In the genomic region with DNA sequence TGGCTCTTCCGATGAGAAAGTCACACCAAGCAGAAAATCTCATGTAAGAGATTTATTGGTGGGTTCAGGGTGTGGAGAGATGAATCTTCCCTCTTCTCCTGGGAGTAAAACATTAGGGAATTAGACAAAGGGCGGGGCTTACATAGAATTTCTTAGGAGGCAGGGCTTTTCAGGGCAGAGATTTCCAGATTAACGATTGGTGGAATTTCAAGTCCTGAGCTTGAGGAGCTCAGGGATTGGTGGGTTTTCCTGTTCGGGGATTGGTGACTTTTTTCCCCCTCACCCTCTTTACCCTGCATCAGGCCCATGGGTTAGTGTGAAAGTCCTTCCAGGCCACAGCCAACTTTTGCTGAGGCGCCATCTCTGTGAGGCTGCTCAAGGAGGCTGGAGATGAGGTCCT, we compare ENCODE assay signal across 23 mouse cellular contexts. TPM values are rescaled to one million over a fixed set of nuclear protein-coding genes. Genes with fewer than 3 reads are reported as not detected.
A peak's percentile ranks its signal among the peaks of the same experiment; 100 is the strongest.
DNase-seq lines count a peak whose midpoint lies in the region; ATAC-seq lines count a peak whose summit lies in the region.
"Had no signal": no experiment of that assay in that cellular context is flagged by ENCODE, and none has a peak within 500 bp of the region (broad histone marks: within the 10 kb centered on the region; RNA-seq: fewer than 3 reads in every experiment).

No protein-coding gene starts in this region.

- H3K36me3 ChIP-seq in forebrain, embryonic 10.5 days (replicated peaks), result peaks cover 23% of the 10 kb centered on the region
- peaks cover 15% of the 10 kb centered on the region for H3K36me3 ChIP-seq in forebrain, embryonic 12.5 days (replicated peaks)
- peaks cover 23% of the 10 kb centered on the region for H3K36me3 ChIP-seq in midbrain, embryonic 10.5 days
- H3K36me3 ChIP-seq in midbrain, embryonic 11.5 days (ENCODE audit: control insufficient read depth, insufficient read depth, low read length), result peaks cover 6% of the 10 kb centered on the region; the same call in 1 of the 2 replicates
- H3K36me3 ChIP-seq in hindbrain, embryonic 16.5 days (ENCODE audit: control insufficient read depth, insufficient read depth, low read length), result peaks cover 7% of the 10 kb centered on the region; the same call in 1 of the 2 replicates

- no peak overlapping the region for H3K9ac ChIP-seq in forebrain, embryonic 12.5 days
- H3K9ac ChIP-seq in midbrain, embryonic 11.5 days (ENCODE audit: low read length), result no peak overlapping the region
- peak overlapping the region; percentile 44; the same call in 1 of the 2 replicates for H3K9ac ChIP-seq in hindbrain, embryonic 16.5 days (ENCODE audit: low read depth, low read length)
- H3K9ac ChIP-seq: liver, embryonic 15.5 days had no signal

- no peak for DNase-seq in forebrain, embryonic 10.5 days (ENCODE audit: extremely low spot score, low spot score)
- no peak for DNase-seq in midbrain, embryonic 10.5 days (ENCODE audit: low spot score)
- no peak for DNase-seq in midbrain, embryonic 11.5 days (ENCODE audit: low spot score, missing footprints)
- DNase-seq in NIH3T3 (ENCODE audit: low read depth) (peak; percentile 12), liver (no peak)
- DNase-seq in cerebellum, postnatal 25 days, result no peak
- DNase-seq: cerebellum, adult 8-10 months; gastrocnemius, adult 2 months; kidney, adult 2 months; kidney, postnatal 14 days; right cerebral cortex, postnatal 4 days; thymus, postnatal 14 days had no signal

- peak overlapping the region; percentile 75; the same call in 1 of the 2 replicates for H3K27ac ChIP-seq in forebrain, embryonic 10.5 days
- no peak overlapping the region for H3K27ac ChIP-seq in forebrain, embryonic 12.5 days
- peak overlapping the region; percentile 89 for H3K27ac ChIP-seq in midbrain, embryonic 10.5 days (replicated peaks)
- no peak overlapping the region for H3K27ac ChIP-seq in midbrain, embryonic 11.5 days (ENCODE audit: low read depth, low read length)
- no peak overlapping the region for H3K27ac ChIP-seq in hindbrain, embryonic 16.5 days (ENCODE audit: low read depth, low read length)
- H3K27ac ChIP-seq: heart, embryonic 10.5 days; liver, embryonic 15.5 days; stomach, postnatal 0 days had no signal

- no peak for ATAC-seq in forebrain, embryonic 12.5 days (ENCODE audit: low FRiP score)
- no peak for ATAC-seq in midbrain, embryonic 11.5 days (ENCODE audit: low FRiP score)
- ATAC-seq in hindbrain, embryonic 16.5 days, result no peak
- ATAC-seq: CD4-positive, CD25-positive, alpha-beta regulatory T cell, adult 4 months; lung, postnatal 0 days had no signal

- H3K27me3 ChIP-seq in forebrain, embryonic 10.5 days (ENCODE audit: poor library complexity, severe bottlenecking), result no peaks in the 10 kb centered on the region
- H3K27me3 ChIP-seq in forebrain, embryonic 12.5 days, result no peaks in the 10 kb centered on the region
- no peaks in the 10 kb centered on the region for H3K27me3 ChIP-seq in midbrain, embryonic 10.5 days (ENCODE audit: low read depth, poor library complexity, severe bottlenecking)
- no peaks in the 10 kb centered on the region for H3K27me3 ChIP-seq in midbrain, embryonic 11.5 days (ENCODE audit: control insufficient read depth, insufficient read depth, low read length)
- no peaks in the 10 kb centered on the region for H3K27me3 ChIP-seq in hindbrain, embryonic 16.5 days (replicated peaks; ENCODE audit: control insufficient read depth, insufficient read depth, low read length)
- H3K27me3 ChIP-seq: hindbrain, embryonic 15.5 days; megakaryocyte, embryonic 14.5 days had no signal

- WGBS in forebrain, embryonic 10.5 days, result 72% methylated on average over 5 of the region's 5 CpGs
- 75% methylated on average over 5 of the region's 5 CpGs for WGBS in forebrain, embryonic 12.5 days
- WGBS in midbrain, embryonic 10.5 days, result 76% methylated on average over 5 of the region's 5 CpGs
- WGBS in midbrain, embryonic 11.5 days, result 76% methylated on average over 5 of the region's 5 CpGs
- WGBS in hindbrain, embryonic 16.5 days, result 79% methylated on average over 5 of the region's 5 CpGs

- H3K4me2 ChIP-seq in forebrain, embryonic 12.5 days, result no peak overlapping the region
- no peak overlapping the region for H3K4me2 ChIP-seq in midbrain, embryonic 11.5 days
- no peak overlapping the region for H3K4me2 ChIP-seq in hindbrain, embryonic 16.5 days (ENCODE audit: low read length)

- H3K4me1 ChIP-seq in forebrain, embryonic 10.5 days, result peaks cover 41% of the 10 kb centered on the region
- H3K4me1 ChIP-seq in forebrain, embryonic 12.5 days, result peaks cover 26% of the 10 kb centered on the region
- H3K4me1 ChIP-seq in midbrain, embryonic 10.5 days, result peaks cover 35% of the 10 kb centered on the region
- H3K4me1 ChIP-seq in midbrain, embryonic 11.5 days (ENCODE audit: control insufficient read depth, insufficient read depth, low read length), result peaks cover 12% of the 10 kb centered on the region
- H3K4me1 ChIP-seq in hindbrain, embryonic 16.5 days (ENCODE audit: control insufficient read depth, insufficient read depth, low read depth, low read length), result peaks cover 18% of the 10 kb centered on the region

- no peaks in the 10 kb centered on the region; the same call in 1 of the 2 replicates for H3K9me3 ChIP-seq in forebrain, embryonic 10.5 days
- H3K9me3 ChIP-seq in forebrain, embryonic 12.5 days, result no peaks in the 10 kb centered on the region
- H3K9me3 ChIP-seq in midbrain, embryonic 10.5 days (replicated peaks), result no peaks in the 10 kb centered on the region
- H3K9me3 ChIP-seq in midbrain, embryonic 11.5 days (ENCODE audit: control insufficient read depth, low read length), result no peaks in the 10 kb centered on the region
- no peaks in the 10 kb centered on the region for H3K9me3 ChIP-seq in hindbrain, embryonic 16.5 days (ENCODE audit: control insufficient read depth, low read length)
- H3K9me3 ChIP-seq: heart, embryonic 10.5 days; hindbrain, embryonic 15.5 days; liver, embryonic 15.5 days; megakaryocyte, embryonic 14.5 days had no signal

- H3K4me3 ChIP-seq in forebrain, embryonic 10.5 days, result no peak overlapping the region
- no peak overlapping the region for H3K4me3 ChIP-seq in forebrain, embryonic 12.5 days (replicated peaks)
- peak overlapping the region; percentile 85; the same call in 1 of the 2 replicates for H3K4me3 ChIP-seq in midbrain, embryonic 10.5 days
- H3K4me3 ChIP-seq in midbrain, embryonic 11.5 days (ENCODE audit: low read depth, low read length), result no peak overlapping the region
- no peak overlapping the region for H3K4me3 ChIP-seq in hindbrain, embryonic 16.5 days (ENCODE audit: low read length)
- H3K4me3 ChIP-seq: liver, embryonic 15.5 days; myocyte had no signal

RNA-seq across cellular contexts. Expression of a gene that starts 1.1 kb away (rescaled TPM):
- polyA plus RNA-seq in forebrain, embryonic 10.5 days (2016; fragmentation: Nextera tagmentation; extraction: Ambion mirVana), result 106 and 114 TPM in 2 replicates
- 65.0 and 69.2 TPM in 2 replicates for polyA plus RNA-seq in forebrain, embryonic 12.5 days (2016; fragmentation: Nextera tagmentation; extraction: Ambion mirVana)
- polyA plus RNA-seq in midbrain, embryonic 10.5 days (2016; fragmentation: Nextera tagmentation; extraction: Ambion mirVana), result 87.1 and 107 TPM in 2 replicates
- polyA plus RNA-seq in midbrain, embryonic 11.5 days (2014; fragmentation: Nextera tagmentation; extraction: Ambion mirVana), result 44.1 and 51.4 TPM in 2 replicates
- polyA plus RNA-seq in hindbrain, embryonic 16.5 days (2015; fragmentation: Nextera tagmentation; extraction: Ambion mirVana), result 49.8 and 53.5 TPM in 2 replicates

RNA-seq across cellular contexts. Expression of a gene that starts 8.7 kb away (rescaled TPM):
- 285 and 286 TPM in 2 replicates for polyA plus RNA-seq in forebrain, embryonic 10.5 days (2016; fragmentation: Nextera tagmentation; extraction: Ambion mirVana)
- 262 and 280 TPM in 2 replicates for polyA plus RNA-seq in forebrain, embryonic 12.5 days (2016; fragmentation: Nextera tagmentation; extraction: Ambion mirVana)
- polyA plus RNA-seq in midbrain, embryonic 10.5 days (2016; fragmentation: Nextera tagmentation; extraction: Ambion mirVana), result 289 and 314 TPM in 2 replicates
- 200 and 232 TPM in 2 replicates for polyA plus RNA-seq in midbrain, embryonic 11.5 days (2014; fragmentation: Nextera tagmentation; extraction: Ambion mirVana)
- 334 and 346 TPM in 2 replicates for polyA plus RNA-seq in hindbrain, embryonic 16.5 days (2015; fragmentation: Nextera tagmentation; extraction: Ambion mirVana)

RNA-seq across cellular contexts. Expression of a gene that starts 30.0 kb away (rescaled TPM):
- polyA plus RNA-seq in forebrain, embryonic 10.5 days (2016; fragmentation: Nextera tagmentation; extraction: Ambion mirVana), result 0.14 and 0.22 TPM in 2 replicates
- 0.46 and 0.69 TPM in 2 replicates for polyA plus RNA-seq in forebrain, embryonic 12.5 days (2016; fragmentation: Nextera tagmentation; extraction: Ambion mirVana)
- 0.35 and 0.60 TPM in 2 replicates for polyA plus RNA-seq in midbrain, embryonic 10.5 days (2016; fragmentation: Nextera tagmentation; extraction: Ambion mirVana)
- 0.08 and 0.34 TPM in 2 replicates for polyA plus RNA-seq in midbrain, embryonic 11.5 days (2014; fragmentation: Nextera tagmentation; extraction: Ambion mirVana)
- 0.24 and 0.32 TPM in 2 replicates for polyA plus RNA-seq in hindbrain, embryonic 16.5 days (2015; fragmentation: Nextera tagmentation; extraction: Ambion mirVana)
- polyA plus RNA-seq: CD4-positive, CD25-positive, alpha-beta regulatory T cell, adult 4 months; G1E had no signal

RNA-seq across cellular contexts. Expression of a gene that starts 31.5 kb away (rescaled TPM):
- polyA plus RNA-seq in forebrain, embryonic 10.5 days (2016; fragmentation: Nextera tagmentation; extraction: Ambion mirVana), result 15.7 and 15.8 TPM in 2 replicates
- 29.2 and 32.8 TPM in 2 replicates for polyA plus RNA-seq in forebrain, embryonic 12.5 days (2016; fragmentation: Nextera tagmentation; extraction: Ambion mirVana)
- polyA plus RNA-seq in midbrain, embryonic 10.5 days (2016; fragmentation: Nextera tagmentation; extraction: Ambion mirVana), result 17.4 and 26.6 TPM in 2 replicates
- polyA plus RNA-seq in midbrain, embryonic 11.5 days (2014; fragmentation: Nextera tagmentation; extraction: Ambion mirVana), result 9.1 and 10.1 TPM in 2 replicates
- polyA plus RNA-seq in hindbrain, embryonic 16.5 days (2015; fragmentation: Nextera tagmentation; extraction: Ambion mirVana), result 48.3 and 54.3 TPM in 2 replicates

RNA-seq across cellular contexts. Expression of a gene that starts 37.0 kb away (rescaled TPM):
- 186 and 206 TPM in 2 replicates for polyA plus RNA-seq in forebrain, embryonic 10.5 days (2016; fragmentation: Nextera tagmentation; extraction: Ambion mirVana)
- polyA plus RNA-seq in forebrain, embryonic 12.5 days (2016; fragmentation: Nextera tagmentation; extraction: Ambion mirVana), result 208 and 210 TPM in 2 replicates
- polyA plus RNA-seq in midbrain, embryonic 10.5 days (2016; fragmentation: Nextera tagmentation; extraction: Ambion mirVana), result 215 TPM in 2 replicates
- polyA plus RNA-seq in midbrain, embryonic 11.5 days (2014; fragmentation: Nextera tagmentation; extraction: Ambion mirVana), result 189 and 210 TPM in 2 replicates
- polyA plus RNA-seq in hindbrain, embryonic 16.5 days (2015; fragmentation: Nextera tagmentation; extraction: Ambion mirVana), result 236 and 240 TPM in 2 replicates

Comparison
In these comparisons a context has a peak if more than half of its experiments do, and no peak if none do; other contexts are left out.
1. H3K27ac ChIP-seq: peak in forebrain, embryonic 10.5 days (single experiment) and midbrain, embryonic 10.5 days (single experiment); none in forebrain, embryonic 12.5 days (single experiment), midbrain, embryonic 11.5 days (single experiment) and hindbrain, embryonic 16.5 days (single experiment).